Mouse (Mus musculus) heart, adult 8-10 months (tissue): ENCODE results near the gene Rnf31. TPM values are rescaled to one million over a fixed set of nuclear protein-coding genes. Genes with fewer than 3 reads are reported as not detected.

Source experiments
- DNase-seq: peaks from one replicate; pipeline ENCODE4 v3.0.0; 2022; ENCODE audit warnings: low spot score
- total RNA-seq, 4 experiments: library from RNA; stranded (reverse); gene quantifications; 2 replicates each; pipeline ENCODE4 v1.2.4; 2022

The Rnf31 gene
- total RNA-seq, result 10 to 100 TPM; 23.9 to 29.1 (median 26.9) TPM

GRCm38 (mm10) chr14:55591331-55591891 is at the start of gene Rnf31:
Gene Rnf31, plus strand, starts transcription at chr14:55591708.
- DNase-seq, result peak; percentile 97

DNA sequence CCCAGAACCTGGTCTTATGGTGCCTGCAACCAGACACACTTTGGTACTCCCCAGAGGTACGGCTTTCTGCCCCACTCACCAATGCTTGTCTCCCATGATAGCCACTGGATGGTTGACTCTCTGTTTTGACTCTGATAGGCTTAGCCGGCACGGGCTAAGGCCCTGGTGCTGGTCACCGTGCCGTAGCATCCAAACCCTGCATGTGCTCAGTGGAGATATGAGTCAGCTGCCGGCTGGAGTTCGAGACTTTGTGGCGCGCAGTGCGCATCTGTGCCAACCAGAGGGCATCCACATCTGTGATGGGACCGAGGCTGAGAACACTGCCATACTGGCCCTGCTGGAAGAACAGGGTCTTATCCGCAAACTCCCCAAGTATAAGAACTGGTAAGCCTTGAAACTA is 49.2 kb upstream of the Rnf31 start:
- DNase-seq, result no peak

GRCm38 (mm10) chr14:55544334-55544733 is 47.2 kb upstream of the Rnf31 start:
- no peak for DNase-seq

- DNase-seq, result no peak
Measured at GRCm38 (mm10) chr14:55550191-55550590, 41.3 kb upstream of the Rnf31 start.

DNA sequence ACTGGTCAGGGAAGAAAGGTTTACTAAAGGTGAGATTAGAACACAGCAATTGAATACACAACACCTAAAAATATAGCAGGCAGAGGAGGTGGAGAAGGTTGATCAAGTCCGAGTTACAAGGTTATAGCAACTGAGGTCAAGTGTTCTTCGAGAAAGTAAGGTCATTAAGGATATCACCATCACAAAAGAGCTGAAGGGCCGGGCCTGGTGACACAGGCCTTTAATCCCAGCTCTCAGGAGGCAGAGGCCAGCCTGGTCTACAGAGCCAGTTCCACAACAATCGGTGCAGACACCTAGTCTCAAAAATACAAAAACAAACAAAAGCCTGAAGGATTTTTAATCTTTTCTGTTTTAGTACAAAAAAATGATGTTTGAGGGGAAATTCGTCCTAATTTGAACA is 40.2 kb upstream of the Rnf31 start:
- DNase-seq, result no peak

DNA sequence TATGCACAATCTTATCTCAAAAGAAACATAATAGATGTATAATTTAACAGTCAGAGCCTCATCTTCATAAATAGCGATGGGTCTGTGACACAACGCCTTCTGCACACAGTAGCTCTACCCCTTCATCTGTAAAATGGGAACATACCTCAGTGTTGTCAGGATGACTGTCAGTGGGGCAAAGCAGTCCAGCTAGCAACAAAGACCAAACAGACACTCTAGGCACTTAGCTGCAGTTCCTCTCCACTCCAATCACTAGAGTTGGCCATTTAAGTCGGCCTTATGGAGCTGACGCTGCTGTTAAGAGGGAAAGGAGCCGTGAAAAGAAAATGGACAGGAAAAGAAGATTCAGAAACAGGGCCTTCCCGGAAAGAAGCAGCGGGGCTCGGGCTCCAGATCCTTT is 39.7 kb upstream of the Rnf31 start:
- no peak for DNase-seq

DNA sequence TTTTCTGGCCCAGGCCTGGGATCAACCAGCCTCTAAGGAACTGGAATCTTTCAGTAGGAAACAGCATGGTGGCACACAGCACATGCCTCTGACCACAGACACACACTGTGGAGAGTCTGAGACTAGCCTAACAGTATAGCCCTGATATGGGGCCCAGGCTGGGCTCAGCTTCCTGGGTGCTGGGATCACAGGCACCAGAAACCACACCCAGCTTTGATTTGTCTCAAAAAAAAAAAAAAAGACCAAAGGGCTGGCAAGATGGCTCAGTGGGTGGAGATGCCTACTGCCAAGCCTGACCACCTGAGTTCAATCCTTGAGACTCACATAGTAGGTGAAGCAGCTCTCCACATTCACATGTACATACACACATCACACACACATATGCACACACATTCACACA is 36.9 kb upstream of the Rnf31 start:
- DNase-seq, result no peak

GRCm38 (mm10) chr14:55555788-55556187 is 35.7 kb upstream of the Rnf31 start:
- no peak for DNase-seq

DNA sequence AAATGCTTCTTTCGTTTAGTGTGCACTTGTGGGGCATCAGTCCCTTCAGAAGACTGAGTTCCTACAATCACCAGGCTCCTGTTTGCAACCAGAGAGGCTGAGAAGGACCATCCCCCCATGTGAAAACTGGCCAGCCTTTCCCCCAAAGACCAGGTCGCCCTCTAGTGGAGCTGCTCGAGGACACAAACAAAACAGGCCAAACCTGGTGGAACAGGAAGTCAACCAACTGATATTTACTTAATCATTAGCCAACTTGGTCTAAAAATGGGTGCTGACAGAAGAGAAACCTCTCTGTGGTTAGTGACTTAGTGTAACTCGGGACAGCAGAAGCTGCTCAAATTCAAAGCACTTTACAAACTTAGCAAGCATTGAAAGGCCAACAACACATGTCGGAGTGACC is 34.5 kb upstream of the Rnf31 start:
- peak; percentile 80 for DNase-seq

DNA sequence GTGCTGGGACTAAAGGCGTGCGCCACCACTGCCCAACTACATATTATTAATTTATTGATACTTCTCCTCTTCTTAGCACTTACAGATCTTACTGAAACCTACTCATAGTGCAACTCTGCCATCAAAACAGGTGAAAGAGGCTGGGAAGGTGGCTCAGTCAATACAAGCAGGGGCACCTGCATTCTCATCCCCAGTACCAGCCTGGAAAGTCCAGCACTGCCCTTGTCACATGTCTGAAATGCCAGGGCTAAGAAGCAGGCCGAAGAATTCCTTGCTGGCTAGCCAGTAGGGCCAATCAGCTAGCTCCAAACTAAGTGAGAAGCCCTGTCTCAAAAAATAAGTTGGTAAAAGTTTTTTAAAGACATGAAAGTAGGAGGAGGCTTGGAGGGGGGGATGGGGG is 33.9 kb upstream of the Rnf31 start:
- DNase-seq, result no peak

DNA sequence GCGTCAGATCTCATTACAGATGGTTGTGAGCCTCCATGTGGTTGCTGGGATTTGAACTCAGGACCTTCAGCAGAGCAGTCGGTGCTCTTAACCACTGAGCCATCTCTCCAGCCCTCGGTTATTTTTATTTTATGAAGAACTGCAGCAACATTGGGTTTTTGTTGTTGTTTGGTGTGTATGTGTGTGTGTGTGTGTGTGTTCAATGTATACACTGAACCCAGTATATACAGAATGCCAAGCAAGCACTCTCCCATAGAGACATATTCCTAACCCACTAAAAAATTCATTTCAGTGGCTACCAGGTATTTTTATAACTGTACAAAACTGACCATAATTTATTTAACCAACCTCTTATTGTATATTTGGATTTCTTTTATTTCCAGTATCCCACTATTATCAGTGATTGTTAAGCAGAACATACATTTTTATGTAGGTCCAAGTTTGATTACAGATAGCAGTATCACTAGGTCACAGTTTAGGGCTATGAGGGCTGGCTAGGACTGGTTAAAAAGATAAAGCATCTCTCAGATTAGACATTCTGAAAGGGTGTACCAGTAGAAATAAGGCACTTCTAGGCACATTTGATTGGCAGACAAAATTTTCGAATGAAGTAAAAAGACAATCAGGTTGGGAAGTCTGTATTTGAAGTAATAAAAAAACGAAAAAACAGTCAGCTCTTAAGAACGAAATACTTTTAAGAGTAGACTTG is 32.6 kb upstream of the Rnf31 start:
- no peak for DNase-seq

GRCm38 (mm10) chr14:55559799-55560201 is 31.7 kb upstream of the Rnf31 start, which contains the start of gene Dcaf11:
Gene Dcaf11, plus strand, starts transcription at chr14:55560006.
- peak; percentile 90 for DNase-seq

DNA sequence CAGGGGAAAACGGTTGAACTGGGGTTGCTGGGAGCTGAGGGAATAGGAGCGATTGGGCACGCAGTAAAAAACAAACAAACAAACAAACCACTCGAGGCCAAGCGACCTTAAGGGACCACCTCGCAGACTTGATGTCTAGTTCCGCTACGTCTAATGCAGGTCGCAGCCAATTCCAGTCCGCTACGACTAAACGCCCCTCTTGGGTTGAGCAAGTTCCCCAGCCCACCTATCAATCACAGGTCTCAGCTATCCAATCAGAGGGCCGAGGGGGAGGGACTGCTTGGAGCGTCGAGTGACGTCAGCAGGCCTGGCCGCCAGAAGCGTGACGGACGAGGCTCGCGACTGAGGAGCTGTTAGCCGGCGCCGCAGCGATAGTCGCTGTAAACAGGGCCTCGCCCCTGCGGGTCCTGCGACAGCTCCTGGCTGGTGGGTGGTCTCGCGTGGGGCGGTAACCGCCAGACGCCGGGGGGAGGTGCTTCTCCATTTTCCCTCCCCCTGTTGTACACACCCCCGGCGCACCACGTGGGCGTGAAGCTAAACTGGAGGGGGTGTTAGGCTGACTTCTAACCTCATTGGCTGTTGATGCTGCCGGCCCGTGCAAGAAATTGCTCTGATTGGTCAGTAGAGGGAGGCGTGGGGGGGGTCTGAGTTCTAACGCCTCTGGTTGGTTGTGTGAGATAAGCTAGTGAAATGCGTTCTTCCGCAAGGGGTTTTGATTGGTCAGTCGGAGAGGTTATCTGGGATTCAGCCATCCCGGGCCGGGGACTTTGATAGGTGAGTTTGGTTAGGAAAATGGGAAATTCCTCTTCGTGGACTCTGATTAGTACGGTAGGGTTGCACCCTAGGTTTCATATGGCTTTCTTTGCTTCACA is 31.1 kb upstream of the Rnf31 start, which contains the start of gene A730061H03Rik:
TSS of gene A730061H03Rik (minus strand) at position 205 of the 872 bp plus-strand sequence.
- peak; percentile 98 for DNase-seq

GRCm38 (mm10) chr14:55561860-55562259 is 29.6 kb upstream of the Rnf31 start:
- DNase-seq, result no peak

GRCm38 (mm10) chr14:55563249-55563648 is 28.3 kb upstream of the Rnf31 start:
- DNase-seq, result no peak

- no peak for DNase-seq
Measured at GRCm38 (mm10) chr14:55565748-55566147, 25.8 kb upstream of the Rnf31 start.

DNA sequence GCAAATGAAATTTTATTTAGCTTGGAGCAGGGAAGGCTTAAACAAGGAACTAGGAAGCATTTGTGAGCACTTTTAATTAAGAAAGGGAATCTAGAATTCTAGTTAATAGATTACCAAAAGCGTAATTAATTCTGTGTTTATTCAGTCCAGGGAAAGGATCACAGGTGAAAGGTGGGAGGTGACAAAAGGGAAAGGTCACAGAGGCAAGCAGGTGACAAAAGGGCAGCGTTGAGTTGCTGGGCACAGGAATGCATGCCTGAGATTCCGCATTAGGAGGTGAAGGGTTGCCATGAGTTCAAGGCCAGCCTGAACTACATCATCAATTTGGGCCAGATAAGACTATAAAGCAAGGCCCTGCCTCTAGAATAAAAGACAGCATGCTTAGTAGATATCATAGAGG is 24.0 kb upstream of the Rnf31 start:
- no peak for DNase-seq

DNA sequence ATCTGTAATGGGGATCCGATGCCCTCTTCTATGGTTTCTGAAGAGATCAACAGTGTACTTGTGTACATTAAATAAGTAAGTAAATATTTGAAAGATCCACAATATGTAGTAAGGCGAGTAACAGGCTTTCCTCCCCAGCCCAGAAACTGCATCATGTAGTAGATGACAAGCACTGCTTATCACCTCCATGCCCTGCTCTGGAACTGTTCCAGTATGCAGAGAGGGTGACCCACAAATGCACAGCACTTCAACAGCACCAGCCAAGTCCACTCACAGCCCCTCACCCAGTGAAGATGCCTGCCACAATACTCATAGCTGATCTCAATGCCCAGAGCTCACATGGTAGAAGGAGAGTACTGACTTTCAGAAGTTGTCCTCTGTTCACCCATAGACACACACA is 20.9 kb upstream of the Rnf31 start:
- no peak for DNase-seq

DNA sequence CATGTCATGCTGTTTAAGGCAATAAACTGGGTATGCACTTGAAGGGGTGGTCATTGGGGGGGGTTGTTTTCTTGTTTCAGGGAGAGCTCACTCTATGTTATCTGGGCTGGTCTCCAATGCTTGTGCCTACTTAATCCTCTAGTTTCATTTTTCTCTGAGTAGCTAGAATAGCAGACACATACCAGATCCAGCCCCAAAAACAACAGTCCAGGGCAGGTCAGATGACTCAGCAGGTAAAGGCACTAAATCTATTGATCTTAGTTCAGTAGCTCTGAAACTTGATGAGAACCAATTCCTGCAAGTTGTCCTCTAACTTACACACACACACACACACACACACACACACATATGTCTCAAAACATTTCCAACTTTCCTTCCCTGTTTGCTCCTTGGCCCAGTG is 19.7 kb upstream of the Rnf31 start:
- no peak for DNase-seq

- no peak for DNase-seq
Measured at GRCm38 (mm10) chr14:55575302-55575701, 16.2 kb upstream of the Rnf31 start, which contains the start of gene Fitm1. Gene Fitm1, plus strand, starts transcription at chr14:55575617.

DNA sequence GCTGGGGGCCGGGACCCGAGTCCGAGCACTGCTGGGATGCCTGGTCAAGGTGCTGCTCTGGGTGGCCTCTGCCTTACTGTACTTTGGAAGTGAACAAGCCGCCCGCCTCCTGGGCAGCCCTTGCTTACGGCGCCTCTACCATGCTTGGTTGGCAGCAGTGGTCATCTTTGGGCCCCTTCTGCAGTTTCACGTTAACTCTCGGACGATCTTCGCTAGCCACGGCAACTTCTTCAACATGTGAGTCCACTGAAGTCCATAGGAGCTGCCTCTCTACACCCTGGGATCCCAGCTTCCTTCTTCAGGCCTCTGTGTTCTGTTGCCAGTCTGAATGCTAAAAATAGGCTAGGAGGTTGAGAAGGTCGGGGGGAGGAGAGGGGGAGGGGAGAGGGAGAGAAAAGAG is 15.8 kb upstream of the Rnf31 start:
- no peak for DNase-seq

DNA sequence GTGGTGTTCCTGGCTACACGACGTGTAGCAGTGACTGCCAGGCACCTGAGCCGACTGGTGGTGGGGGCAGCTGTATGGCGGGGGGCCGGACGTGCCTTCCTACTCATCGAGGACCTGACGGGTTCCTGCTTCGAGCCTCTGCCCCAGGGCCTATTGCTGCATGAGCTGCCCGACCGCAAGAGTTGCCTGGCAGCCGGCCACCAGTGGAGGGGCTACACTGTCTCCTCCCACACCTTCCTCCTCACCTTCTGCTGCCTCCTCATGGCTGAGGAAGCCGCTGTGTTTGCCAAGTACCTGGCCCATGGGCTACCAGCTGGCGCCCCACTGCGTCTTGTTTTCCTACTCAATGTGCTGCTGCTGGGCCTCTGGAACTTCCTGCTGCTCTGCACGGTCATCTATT is 15.1 kb upstream of the Rnf31 start:
- DNase-seq, result no peak
